Mouse (Mus musculus): ENCODE data around the gene Armt1.

GRCm38 (mm10) chr10:4390550-4390949 is 41.7 kb upstream of the Armt1 start:
- TF ChIP-seq GATA1 (IDR thresholded peaks at IDR 0.05; ENCODE audit: borderline replicate concordance, low read length) (no peak), FLI1 (IDR thresholded peaks at IDR 0.05; ENCODE audit: low read length) (no peak)

Measured in megakaryocyte, embryonic 14.5 days (primary cell).